Mouse (Mus musculus) central nervous system, embryonic 18 days (tissue): ENCODE measurements around the gene P3h3. TPM values are rescaled to one million over a fixed set of nuclear protein-coding genes. Genes with fewer than 3 reads are reported as not detected.

ENCODE experiments used
- polyA plus RNA-seq: library from polyadenylated mRNA; depleted of rRNA; stranded (reverse); fragments of >200 nt; gene quantifications from 2 replicates; pipeline ENCODE4 v1.2.3, GENCODE M21; 2012; rRNA removed

The P3h3 gene
- 140 and 149 TPM in 2 replicates for polyA plus RNA-seq

DNA sequence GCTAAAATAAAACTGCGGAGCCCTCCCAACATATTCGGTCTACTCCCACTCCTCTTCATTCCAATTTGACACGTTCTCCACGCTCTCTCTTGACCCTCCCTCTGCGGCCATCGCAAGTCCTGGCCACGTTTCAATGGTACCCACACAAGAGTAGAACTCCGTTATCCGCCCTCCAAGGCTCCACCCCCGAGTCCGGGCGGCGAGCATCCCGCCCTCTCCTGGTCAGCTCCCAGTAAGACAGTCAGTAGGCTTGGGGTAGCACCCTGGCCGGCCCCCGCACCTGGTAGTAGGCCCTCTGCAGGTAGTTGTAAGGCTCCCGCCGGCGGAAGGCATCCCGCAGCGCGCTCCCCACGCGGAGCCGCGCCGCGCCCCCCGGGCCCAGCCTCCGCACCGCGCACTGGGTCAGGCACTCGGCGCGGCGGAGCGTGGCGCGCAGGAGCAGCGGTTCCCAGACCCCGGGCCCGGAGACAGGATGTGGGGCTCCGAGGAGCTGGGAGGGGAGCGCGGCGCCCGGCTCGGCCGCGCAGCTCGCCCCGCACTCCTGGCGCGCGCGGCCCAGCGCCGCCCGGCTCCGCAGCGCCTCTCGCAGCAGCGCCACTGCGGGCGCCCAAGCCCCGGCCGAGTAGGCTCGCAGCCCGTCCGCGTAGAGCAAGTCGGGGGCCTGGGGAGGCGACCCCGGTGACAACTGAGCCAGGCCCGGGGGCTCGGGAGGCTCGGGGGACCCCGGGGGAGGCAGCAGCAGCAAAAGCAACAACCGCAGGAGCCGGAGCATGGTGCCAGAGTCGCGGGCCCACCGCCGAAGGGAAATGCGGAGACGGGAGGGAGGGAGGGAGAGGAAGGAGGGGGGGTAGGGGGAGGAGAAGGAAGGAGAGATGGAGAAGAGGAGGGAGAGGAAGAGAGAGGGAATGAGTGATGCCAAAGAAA lies at the start of gene P3h3:
TSS of gene P3h3 (minus strand) at position 837 of the 924 bp plus-strand sequence.

DNA sequence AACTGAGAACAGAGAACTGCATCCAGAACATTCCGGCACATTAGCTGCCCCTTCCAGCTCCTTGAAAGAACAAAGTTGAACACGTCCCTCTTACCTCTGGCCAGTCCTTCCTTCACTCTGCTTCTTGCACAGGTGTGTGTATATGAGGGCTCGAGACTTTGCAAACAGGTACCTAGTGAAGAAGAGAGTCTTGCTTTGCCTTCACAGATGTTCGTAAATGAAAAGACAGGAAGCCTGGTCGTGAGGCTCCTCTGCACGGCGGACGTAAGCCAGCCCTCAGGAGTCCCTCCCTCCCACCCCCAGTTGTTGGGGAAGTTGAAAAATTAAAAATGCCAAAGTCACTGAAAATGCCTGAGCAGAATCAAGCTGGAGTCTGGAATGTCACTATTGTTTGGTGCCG lies 30.4 kb upstream of the P3h3 start, which contains the start of gene Cd4:
TSS of gene Cd4 (minus strand) at position 236 of the 400 bp plus-strand sequence.

DNA sequence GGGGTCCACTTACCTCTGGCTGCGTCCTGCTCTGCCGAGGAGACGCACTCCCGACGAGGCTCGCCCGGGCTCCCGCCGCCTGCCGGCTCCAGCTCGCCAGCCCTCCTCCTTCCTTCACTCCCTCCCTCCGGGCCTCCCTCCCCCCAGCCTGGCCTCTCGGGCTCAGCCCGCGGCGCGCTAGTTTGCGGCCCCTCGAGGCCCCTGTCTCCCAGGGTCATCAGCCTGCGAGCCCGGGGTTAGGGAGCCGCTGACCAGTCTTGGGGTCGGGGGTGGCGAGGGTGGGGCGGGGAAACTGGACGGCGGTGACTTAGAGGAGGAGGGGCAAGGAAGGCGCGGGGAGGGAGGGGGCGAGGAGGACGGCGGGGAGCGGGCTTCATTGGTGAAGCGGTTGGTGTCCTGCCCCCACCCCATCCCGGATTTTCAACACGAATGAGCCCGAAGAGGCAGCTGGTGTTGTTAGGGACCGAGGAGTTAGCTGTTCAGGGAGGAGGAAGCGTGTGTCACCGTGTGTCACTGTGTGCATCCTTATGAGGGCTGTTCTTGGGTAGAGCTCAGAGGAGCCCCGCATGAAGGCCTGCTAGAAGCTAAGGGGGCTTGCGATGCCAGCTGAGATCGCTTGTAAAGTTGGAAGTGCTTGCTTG lies 6.2 kb upstream of the P3h3 start, which contains the start of gene Gpr162:
TSS of gene Gpr162 (minus strand) at position 326 of the 641 bp plus-strand sequence.

DNA sequence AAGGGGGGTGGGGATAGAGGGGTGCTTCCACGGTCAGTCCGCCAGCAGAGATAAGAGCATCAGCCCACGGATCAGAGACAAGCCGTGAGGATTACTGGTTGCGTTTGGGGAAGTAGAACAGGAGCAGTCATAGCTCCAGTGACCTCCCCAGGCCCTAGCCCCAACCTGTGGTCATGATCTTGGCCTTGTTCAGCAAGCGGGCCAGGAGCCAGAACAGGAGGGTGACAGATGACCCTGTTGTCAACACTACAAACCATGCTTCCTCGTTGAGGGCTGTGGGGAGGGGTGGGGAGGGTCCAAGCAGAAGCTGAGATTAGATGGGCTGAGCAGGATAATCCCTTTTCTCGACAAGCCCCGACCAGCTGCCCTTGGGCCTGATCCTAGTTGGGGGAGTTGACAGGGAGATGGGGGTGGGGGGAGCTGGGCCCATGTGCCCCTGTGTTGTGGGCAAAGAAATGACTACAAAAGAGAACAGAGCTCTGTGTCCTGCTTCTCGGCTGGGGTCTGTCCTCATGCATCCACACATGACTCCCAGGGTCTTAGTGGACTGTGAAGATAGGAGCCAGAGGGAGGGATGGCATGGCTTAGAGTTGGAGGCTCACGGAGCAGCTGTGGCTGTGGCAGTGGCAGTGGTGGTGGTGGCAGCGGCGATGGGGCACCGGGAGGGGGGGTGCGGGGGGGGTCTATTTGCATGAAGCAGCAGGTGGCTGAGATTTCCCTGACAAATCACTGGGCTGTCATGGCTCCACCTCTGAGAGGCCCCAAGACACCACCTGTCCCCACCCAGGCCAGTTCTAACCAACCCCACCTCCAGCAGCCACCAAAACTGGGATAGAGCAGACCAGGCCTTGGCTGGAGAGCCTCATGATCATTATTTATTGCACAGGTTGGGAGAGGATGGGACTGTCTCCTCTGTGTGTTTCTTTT lies 17.0 kb downstream of the P3h3 start, which contains the start of gene Gnb3:
TSS of gene Gnb3 (minus strand) at position 35 of the 927 bp plus-strand sequence.

DNA sequence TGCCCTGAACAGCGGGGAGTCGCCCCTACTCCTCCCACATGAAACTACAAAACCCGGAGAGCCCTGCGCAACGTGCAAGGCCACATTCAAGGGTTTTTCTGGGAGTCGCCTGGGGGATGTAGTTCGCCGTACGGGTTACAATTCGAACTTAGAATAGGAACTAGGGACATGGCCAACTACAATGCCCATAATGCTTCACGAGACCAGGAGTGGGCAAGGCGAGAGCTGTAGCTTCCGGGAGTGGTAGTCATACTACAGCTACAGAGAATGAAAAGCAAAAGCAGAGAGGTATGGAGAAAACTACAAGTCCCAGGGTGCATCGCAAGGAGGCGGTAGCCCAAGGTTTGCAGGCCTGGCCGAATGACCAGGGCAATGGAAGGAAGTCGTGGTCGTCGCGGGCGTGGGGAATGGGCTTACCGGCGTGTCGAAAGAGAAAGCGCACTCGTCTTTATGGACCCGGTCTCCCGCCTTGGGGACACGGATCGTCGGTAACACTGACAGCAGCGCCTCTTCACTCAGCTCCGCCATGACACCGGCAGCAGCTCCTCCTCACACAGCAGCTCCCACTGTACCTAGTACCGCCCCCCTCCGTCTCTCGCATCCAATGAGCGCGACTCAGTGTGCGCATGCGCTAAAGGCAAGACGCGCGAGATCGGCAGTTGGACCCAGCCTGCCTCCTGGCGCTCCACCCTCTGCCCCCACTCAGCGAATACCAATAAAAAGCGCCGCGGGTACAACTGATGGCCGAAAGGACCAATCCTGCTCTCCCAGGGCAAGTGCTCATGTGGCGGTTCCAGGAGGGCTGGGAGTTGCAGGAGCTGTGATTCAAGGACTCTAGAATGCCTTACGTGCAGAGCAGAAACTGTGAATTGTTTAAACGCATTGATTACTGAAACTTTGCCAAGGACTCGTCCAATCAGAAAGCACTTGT lies 28.4 kb downstream of the P3h3 start, which contains the start of the genes Usp5 and Cdca3:
TSS of gene Usp5 (minus strand) at position 617 of the 931 bp plus-strand sequence.
TSS of gene Cdca3 (plus strand) at position 680 of the 931 bp plus-strand sequence.

DNA sequence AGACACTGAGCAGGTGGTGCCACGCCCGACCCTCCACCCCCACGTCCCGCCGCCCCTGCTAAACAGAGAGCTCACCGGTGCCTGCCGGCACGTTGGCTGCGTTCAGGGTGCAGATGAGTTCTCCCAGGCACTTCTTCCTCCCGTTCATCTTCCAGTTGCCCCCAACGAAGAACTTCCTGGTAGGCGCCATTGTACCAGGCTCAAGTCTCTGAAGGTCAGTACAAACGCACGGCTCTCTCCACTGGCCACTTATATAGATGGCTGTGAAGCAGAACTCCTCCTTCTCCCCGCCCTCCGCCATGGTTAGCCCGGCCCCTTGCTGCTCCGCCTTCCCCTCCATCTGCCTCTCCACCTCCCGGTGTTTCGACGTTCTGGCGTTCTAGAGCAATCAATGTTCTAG lies 43.6 kb downstream of the P3h3 start, which contains the start of gene Tpi1:
TSS of gene Tpi1 (minus strand) at position 364 of the 400 bp plus-strand sequence.

DNA sequence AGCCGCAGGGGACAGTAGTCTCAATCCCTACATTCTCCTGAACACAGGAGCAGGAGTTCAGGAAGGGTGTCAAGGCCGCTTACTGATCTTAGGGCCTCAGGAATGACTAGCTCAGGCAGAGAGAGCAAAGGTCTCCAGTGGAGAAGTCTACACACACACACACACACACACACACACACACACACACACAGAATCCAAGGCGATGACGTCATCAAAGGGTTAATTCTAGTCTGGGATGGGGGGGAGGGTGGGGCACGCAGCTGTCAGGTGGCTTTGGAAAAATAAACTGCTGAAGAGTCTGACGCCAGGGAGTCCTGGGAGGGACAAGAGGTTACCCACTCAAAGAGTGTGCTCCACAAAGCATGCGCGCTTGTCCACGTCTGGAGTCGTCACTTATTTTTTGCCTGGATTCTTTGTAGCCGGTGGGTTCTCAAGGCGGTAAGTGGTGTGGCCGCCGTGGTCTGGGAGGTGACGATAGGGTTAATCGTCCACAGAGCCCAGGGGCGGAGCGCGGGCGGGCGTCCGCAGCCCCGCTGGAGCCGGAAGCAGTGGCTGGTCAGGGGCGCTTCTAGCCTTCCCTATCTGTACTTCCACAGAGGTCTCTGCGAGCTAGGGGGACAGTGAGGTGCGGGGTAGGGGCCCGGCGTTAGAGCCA lies 49.1 kb downstream of the P3h3 start, which contains the start of gene Spsb2:
TSS of gene Spsb2 (plus strand) at position 304 of the 655 bp plus-strand sequence.

Other genes with a start within 250 kb of the P3h3 start
- 0.74 and 0.79 TPM in 2 replicates for gene C1s2, start 221.7 kb downstream of the P3h3 start, polyA plus RNA-seq
- 48.3 and 54.5 TPM in 2 replicates for gene Lpcat3, start 194.7 kb downstream of the P3h3 start, polyA plus RNA-seq
- 93.9 and 100 TPM in 2 replicates for gene Emg1, start 145.6 kb downstream of the P3h3 start, polyA plus RNA-seq
- gene Phb2, start 145.4 kb downstream of the P3h3 start, polyA plus RNA-seq: 139 and 149 TPM in 2 replicates
- 2.6 and 2.9 TPM in 2 replicates for gene Ptpn6, start 119.0 kb downstream of the P3h3 start, polyA plus RNA-seq
- gene Grcc10, start 116.4 kb downstream of the P3h3 start, polyA plus RNA-seq: 564 and 575 TPM in 2 replicates
- gene Gm45234, start 101.7 kb downstream of the P3h3 start, polyA plus RNA-seq: not detected in 2 replicates
- gene Atn1, start 101.2 kb downstream of the P3h3 start, polyA plus RNA-seq: 53.4 and 64.6 TPM in 2 replicates
- 119 and 125 TPM in 2 replicates for gene Eno2, start 88.1 kb downstream of the P3h3 start, polyA plus RNA-seq
- gene Lrrc23, start 78.0 kb downstream of the P3h3 start, polyA plus RNA-seq: 8.5 and 10.6 TPM in 2 replicates
- gene Spsb2, start 49.1 kb downstream of the P3h3 start, polyA plus RNA-seq: 4.8 and 7.0 TPM in 2 replicates
- gene Tpi1, start 43.5 kb downstream of the P3h3 start, polyA plus RNA-seq: 410 and 448 TPM in 2 replicates
- 147 and 151 TPM in 2 replicates for gene Usp5, start 28.3 kb downstream of the P3h3 start, polyA plus RNA-seq
- 23.5 and 24.3 TPM in 2 replicates for gene Cdca3, start 28.2 kb downstream of the P3h3 start, polyA plus RNA-seq
- 0.63 and 2.5 TPM in 2 replicates for gene Gnb3, start 17.5 kb downstream of the P3h3 start, polyA plus RNA-seq
- gene Gpr162, start 6.2 kb upstream of the P3h3 start, polyA plus RNA-seq: 132 and 136 TPM in 2 replicates
- 0.13 and 0.17 TPM in 2 replicates for gene Cd4, start 30.5 kb upstream of the P3h3 start, polyA plus RNA-seq
- 2.9 and 3.3 TPM in 2 replicates for gene Lag3, start 54.0 kb upstream of the P3h3 start, polyA plus RNA-seq
- 1,878 and 2,539 TPM in 2 replicates for gene Ptms, start 62.4 kb upstream of the P3h3 start, polyA plus RNA-seq
- gene Mlf2, start 73.6 kb upstream of the P3h3 start, polyA plus RNA-seq: 582 and 592 TPM in 2 replicates
- gene Cops7a, start 107.8 kb upstream of the P3h3 start, polyA plus RNA-seq: 141 and 143 TPM in 2 replicates
- 66.2 and 72.7 TPM in 2 replicates for gene Pianp, start 138.9 kb upstream of the P3h3 start, polyA plus RNA-seq
- gene Zfp384, start 151.4 kb upstream of the P3h3 start, polyA plus RNA-seq: 71.6 and 74.2 TPM in 2 replicates
- gene Ing4, start 182.0 kb upstream of the P3h3 start, polyA plus RNA-seq: 120 and 130 TPM in 2 replicates
- 24.3 and 28.5 TPM in 2 replicates for gene Acrbp, start 191.9 kb upstream of the P3h3 start, polyA plus RNA-seq
- gene Lpar5, start 210.2 kb upstream of the P3h3 start, polyA plus RNA-seq: 0.82 and 0.98 TPM in 2 replicates
- 65.2 and 67.5 TPM in 2 replicates for gene Chd4, start 238.2 kb upstream of the P3h3 start, polyA plus RNA-seq